Mouse (Mus musculus): ENCODE data around the gene Cdk17.

The Cdk17 gene

GRCm38 (mm10) chr10:93227921-93228320, 67.2 kb downstream of the Cdk17 start:
- peak; percentile 77 for DNase-seq (ENCODE audit: low read depth, low spot score)

GRCm38 (mm10) chr10:93228401-93229007, 67.8 kb downstream of the Cdk17 start:
- DNase-seq (ENCODE audit: low read depth, low spot score), result peak; percentile 64

- DNase-seq (ENCODE audit: low read depth, low spot score), result no peak
Measured at GRCm38 (mm10) chr10:93231490-93231889, 70.8 kb downstream of the Cdk17 start.

GRCm38 (mm10) chr10:93231893-93232292, 71.2 kb downstream of the Cdk17 start:
- DNase-seq (ENCODE audit: low read depth, low spot score), result no peak

- no peak for DNase-seq (ENCODE audit: low read depth, low spot score)
Measured at GRCm38 (mm10) chr10:93233665-93234194, 73.1 kb downstream of the Cdk17 start.

- no peak for DNase-seq (ENCODE audit: low read depth, low spot score)
Measured at GRCm38 (mm10) chr10:93234692-93235091, 74.0 kb downstream of the Cdk17 start.

- no peak for DNase-seq (ENCODE audit: low read depth, low spot score)
Measured at GRCm38 (mm10) chr10:93239201-93239806, 78.6 kb downstream of the Cdk17 start.

GRCm38 (mm10) chr10:93242208-93242607, 81.5 kb downstream of the Cdk17 start:
- no peak for DNase-seq (ENCODE audit: low read depth, low spot score)

GRCm38 (mm10) chr10:93242861-93243260, 82.2 kb downstream of the Cdk17 start:
- peak; percentile 45 for DNase-seq (ENCODE audit: low read depth, low spot score)

GRCm38 (mm10) chr10:93244209-93244705, 83.6 kb downstream of the Cdk17 start:
- DNase-seq (ENCODE audit: low read depth, low spot score), result no peak

- DNase-seq (ENCODE audit: low read depth, low spot score), result no peak
Measured at GRCm38 (mm10) chr10:93246185-93246920, 85.7 kb downstream of the Cdk17 start.

GRCm38 (mm10) chr10:93247422-93247821, 86.7 kb downstream of the Cdk17 start:
- no peak for DNase-seq (ENCODE audit: low read depth, low spot score)

- no peak for DNase-seq (ENCODE audit: low read depth, low spot score)
Measured at GRCm38 (mm10) chr10:93247902-93248301, 87.2 kb downstream of the Cdk17 start.

- no peak for DNase-seq (ENCODE audit: low read depth, low spot score)
Measured at GRCm38 (mm10) chr10:93248416-93248815, 87.7 kb downstream of the Cdk17 start.

GRCm38 (mm10) chr10:93249901-93250300, 89.2 kb downstream of the Cdk17 start:
- no peak for DNase-seq (ENCODE audit: low read depth, low spot score)

- DNase-seq (ENCODE audit: low read depth, low spot score), result no peak
Measured at GRCm38 (mm10) chr10:93250436-93251317, 90.0 kb downstream of the Cdk17 start.

GRCm38 (mm10) chr10:93251426-93251825, 90.8 kb downstream of the Cdk17 start:
- no peak for DNase-seq (ENCODE audit: low read depth, low spot score)

GRCm38 (mm10) chr10:93252661-93253060, 92.0 kb downstream of the Cdk17 start:
- no peak for DNase-seq (ENCODE audit: low read depth, low spot score)

- no peak for DNase-seq (ENCODE audit: low read depth, low spot score)
Measured at GRCm38 (mm10) chr10:93253156-93253555, 92.5 kb downstream of the Cdk17 start.

GRCm38 (mm10) chr10:93255294-93255693, 94.6 kb downstream of the Cdk17 start:
- DNase-seq (ENCODE audit: low read depth, low spot score), result no peak

GRCm38 (mm10) chr10:93259826-93260225, 99.2 kb downstream of the Cdk17 start:
- no peak for DNase-seq (ENCODE audit: low read depth, low spot score)
